Mouse (Mus musculus) embryonic fibroblast, embryonic 13.5 days (primary cell): ENCODE measurements around the gene Myt1l. TPM values are rescaled to one million over a fixed set of nuclear protein-coding genes. Genes with fewer than 3 reads are reported as not detected.

Experiments used
- H3K27ac ChIP-seq: 2 replicates; pipeline ENCODE4 v1.5.1; 2012; ENCODE audit warnings: low read length, control low read depth, inconsistent platforms; ENCODE audit not compliant: insufficient read depth
- H3K4me1 ChIP-seq: 2 replicates; pipeline ENCODE4 v1.6.1; 2011; ENCODE audit warnings: low read length; ENCODE audit not compliant: control insufficient read depth, insufficient read depth
- H3K4me3 ChIP-seq: 2 replicates; pipeline ENCODE4 v1.5.1; 2011; ENCODE audit warnings: mild to moderate bottlenecking, control low read depth, low read length; ENCODE audit not compliant: insufficient read depth
- CTCF ChIP-seq: IDR thresholded peaks from 2 replicates; pipeline ENCODE4 v1.5.1; 2011; ENCODE audit warnings: mild to moderate bottlenecking, control low read depth, low read length, moderate library complexity, borderline replicate concordance; ENCODE audit not compliant: insufficient read depth
- POLR2A ChIP-seq: IDR thresholded peaks from 2 replicates; pipeline ENCODE4 v1.6.1; 2011; ENCODE audit warnings: low read depth, mild to moderate bottlenecking, control low read depth, low read length, moderate library complexity
- polyA plus RNA-seq: library from polyadenylated mRNA; stranded (reverse); fragments of >200 nt; gene quantifications from 2 replicates; pipeline ENCODE4 v1.2.4, GENCODE M21; 2011; ENCODE audit warnings: low read depth; ENCODE audit not compliant: missing spikeins, insufficient read length

Myt1l gene
- polyA plus RNA-seq, 1 experiment, result not detected

- no peak overlapping the region for H3K4me3 ChIP-seq
- TF ChIP-seq CTCF, result peak; percentile 89
- no peak for TF ChIP-seq POLR2A
- no peak overlapping the region for H3K27ac ChIP-seq
- H3K4me1 ChIP-seq, result no peaks in the 10 kb centered on the region
These were observed 354.9 kb downstream of the Myt1l start for GRCm38 (mm10) chr12:29882871-29883617.

- Histone ChIP-seq H3K4me1 (no peaks in the 10 kb centered on the region), H3K27ac (no peak overlapping the region), H3K4me3 (no peak overlapping the region)
- TF ChIP-seq CTCF (no peak), POLR2A (no peak)
These were observed 356.2 kb downstream of the Myt1l start for GRCm38 (mm10) chr12:29884376-29884775.

GRCm38 (mm10) chr12:29894669-29895068 is 366.5 kb downstream of the Myt1l start:
- Histone ChIP-seq H3K4me1 (no peaks in the 10 kb centered on the region), H3K27ac (no peak overlapping the region), H3K4me3 (no peak overlapping the region)
- no peak for TF ChIP-seq CTCF
- TF ChIP-seq POLR2A, result no peak

GRCm38 (mm10) chr12:29897533-29898085 is 369.4 kb downstream of the Myt1l start:
- no peaks in the 10 kb centered on the region for H3K4me1 ChIP-seq

DNA sequence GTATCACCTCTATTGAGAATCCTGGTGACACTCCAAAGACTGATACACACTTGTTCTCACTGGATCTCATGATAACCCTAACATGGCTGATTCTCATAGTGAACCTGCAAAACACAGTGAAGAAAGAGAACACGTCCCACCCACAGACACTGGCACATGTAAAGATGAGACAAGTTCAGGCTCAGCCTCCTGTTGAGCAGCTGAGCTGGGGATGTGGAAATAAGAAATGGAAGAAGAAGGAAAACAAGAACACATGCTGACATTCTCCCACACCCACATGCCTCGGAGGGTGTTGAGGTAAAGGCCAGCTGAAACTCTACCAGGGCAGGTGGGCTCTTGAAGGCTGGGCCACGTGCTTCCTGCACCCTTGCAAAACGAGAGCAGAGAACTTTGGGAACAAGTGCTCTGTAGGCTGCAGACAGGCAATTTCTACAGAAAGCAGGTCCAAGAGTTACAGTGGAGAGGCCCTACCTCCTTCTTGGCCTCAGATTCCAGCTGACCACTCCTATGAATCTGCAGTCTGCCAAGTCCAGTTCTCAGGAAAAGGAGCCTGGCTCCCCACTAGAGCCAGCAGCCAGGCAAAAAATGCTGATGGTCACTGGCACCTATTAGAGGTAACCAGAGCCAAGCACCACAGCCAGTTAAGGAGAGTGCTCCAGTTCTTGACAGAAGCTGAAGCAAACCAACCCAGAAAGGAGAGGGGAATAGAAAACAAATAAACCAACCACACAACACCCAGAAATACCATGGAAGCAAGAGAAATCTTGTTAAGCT is 376.1 kb downstream of the Myt1l start:
- Histone ChIP-seq H3K4me3 (no peak overlapping the region), H3K4me1 (peaks cover 7% of the 10 kb centered on the region), H3K27ac (no peak overlapping the region)
- TF ChIP-seq POLR2A (no peak), CTCF (no peak)

More at GRCm38 (mm10) chr12:29897533-29898085, 369.4 kb downstream of the Myt1l start:
- Histone ChIP-seq H3K27ac (no peak overlapping the region), H3K4me3 (no peak overlapping the region)
- TF ChIP-seq CTCF (no peak), POLR2A (no peak)

- H3K4me3 ChIP-seq, result no peak overlapping the region
- TF ChIP-seq CTCF (peak; percentile 87), POLR2A (no peak)
- H3K4me1 ChIP-seq, result peaks cover 7% of the 10 kb centered on the region
- peak overlapping the region; percentile 29; the same call in 1 of the 2 replicates for H3K27ac ChIP-seq
These were observed 378.9 kb downstream of the Myt1l start for GRCm38 (mm10) chr12:29907056-29907455.

DNA sequence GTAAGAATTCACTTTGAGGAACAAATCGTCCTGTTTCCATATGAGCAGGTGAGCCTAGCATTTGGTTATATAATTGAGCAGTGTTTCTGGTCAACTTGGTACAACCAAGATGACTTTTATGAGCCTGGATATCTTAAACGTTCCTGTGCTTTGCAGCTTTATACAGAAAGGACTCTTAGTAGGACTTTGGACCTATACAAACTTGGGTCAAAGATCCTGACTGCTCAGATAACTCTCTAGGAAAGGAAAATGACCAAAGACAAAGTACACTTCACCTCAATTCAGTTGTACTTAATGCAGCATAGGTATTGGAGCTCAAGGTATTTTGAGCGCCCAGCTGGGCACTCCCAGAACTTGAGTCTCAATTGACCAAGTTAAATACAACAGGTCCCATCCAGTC is 388.0 kb downstream of the Myt1l start:
- H3K27ac ChIP-seq, result no peak overlapping the region
- H3K4me3 ChIP-seq, result no peak overlapping the region
- 0 out of 2 replicates have a peak, but pooled peaks cover 4% of the 10 kb centered on the region for H3K4me1 ChIP-seq
- TF ChIP-seq CTCF (no peak), POLR2A (no peak)

DNA sequence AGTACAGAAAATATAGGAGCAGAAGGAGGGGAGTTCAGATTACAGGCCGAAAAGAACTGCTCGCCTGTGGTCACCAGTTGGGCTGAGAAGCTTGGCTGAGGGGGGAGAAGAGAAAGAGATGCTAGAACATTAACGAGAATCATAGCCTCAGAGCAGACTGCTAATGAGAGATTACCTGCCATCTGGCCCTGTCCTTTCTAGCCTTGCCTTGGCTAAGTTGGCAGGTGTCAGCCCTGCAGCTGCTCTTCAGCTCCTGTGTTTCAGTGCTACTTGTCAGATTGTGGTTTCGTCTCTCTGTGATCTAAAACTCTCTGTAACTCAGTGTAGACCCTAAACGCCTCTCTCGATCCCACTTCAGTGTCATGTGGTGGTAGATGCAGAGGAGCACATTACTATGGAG is 388.6 kb downstream of the Myt1l start:
- no peak for TF ChIP-seq POLR2A
- TF ChIP-seq CTCF, result no peak
- Histone ChIP-seq H3K27ac (no peak overlapping the region), H3K4me3 (no peak overlapping the region), H3K4me1 (peaks cover 4% of the 10 kb centered on the region; the same call in 1 of the 2 replicates)

DNA sequence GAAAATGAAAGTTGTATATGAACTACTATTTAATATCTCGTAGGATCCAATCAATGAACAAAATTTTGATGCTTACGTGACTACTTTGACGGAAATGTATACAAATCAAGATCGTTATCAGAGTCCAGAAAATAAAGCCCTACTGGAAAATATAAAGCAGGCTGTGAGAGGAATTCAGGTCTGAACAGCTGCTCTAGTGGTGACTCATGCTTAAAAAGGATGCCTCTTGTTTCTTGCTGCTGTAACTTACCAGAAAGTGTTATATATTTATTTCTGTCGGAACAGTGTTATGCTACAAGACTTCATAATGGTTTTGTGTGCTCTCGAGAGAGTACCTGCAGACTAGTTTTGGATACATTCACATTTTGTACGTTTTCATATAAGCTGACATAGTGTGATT is 392.1 kb downstream of the Myt1l start:
- Histone ChIP-seq H3K4me1 (peaks cover 4% of the 10 kb centered on the region; the same call in 1 of the 2 replicates), H3K27ac (no peak overlapping the region), H3K4me3 (no peak overlapping the region)
- TF ChIP-seq CTCF, result no peak
